Mouse (Mus musculus): ENCODE measurements around the gene Tdp2.
"Not testable (repeated sequence)": the region's sequence is repeated elsewhere in the genome, so short reads cannot be mapped to it uniquely, and the experiment has no call there.

Gene Tdp2

GRCm38 (mm10) chr13:24824647-24825046 lies 6.8 kb upstream of the Tdp2 start:
- in situ Hi-C loops (cut with MseI, MboI) = no loop called here

- in situ Hi-C loops (cut with MseI, MboI) = no loop called here
Measured at GRCm38 (mm10) chr13:24825587-24825986, 5.9 kb upstream of the Tdp2 start.

DNA sequence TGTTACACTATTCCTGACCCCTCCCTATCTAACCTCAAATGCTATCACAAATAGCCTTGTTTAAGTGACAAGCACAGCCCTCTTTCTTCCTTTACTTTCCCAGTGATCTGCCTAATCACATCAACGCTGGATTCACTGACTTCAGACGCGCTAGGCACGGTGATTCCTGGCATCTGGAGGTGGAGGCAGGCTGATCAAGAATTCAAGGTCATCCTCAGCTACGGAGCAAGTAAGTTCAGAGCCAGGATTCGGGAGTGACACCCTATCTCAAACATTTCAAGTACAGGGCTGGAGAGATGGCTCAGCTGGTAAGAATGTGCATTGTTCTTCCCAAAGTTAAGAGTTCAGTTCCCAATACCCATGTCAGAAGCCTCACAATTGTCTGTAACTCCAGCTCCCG lies 5.4 kb upstream of the Tdp2 start:
- in situ Hi-C loops (cut with MseI, MboI) = no loop called here

- in situ Hi-C loops (cut with MseI, MboI) = no loop called here
Measured at GRCm38 (mm10) chr13:24830756-24831352, 625 bp upstream of the Tdp2 start.

DNA sequence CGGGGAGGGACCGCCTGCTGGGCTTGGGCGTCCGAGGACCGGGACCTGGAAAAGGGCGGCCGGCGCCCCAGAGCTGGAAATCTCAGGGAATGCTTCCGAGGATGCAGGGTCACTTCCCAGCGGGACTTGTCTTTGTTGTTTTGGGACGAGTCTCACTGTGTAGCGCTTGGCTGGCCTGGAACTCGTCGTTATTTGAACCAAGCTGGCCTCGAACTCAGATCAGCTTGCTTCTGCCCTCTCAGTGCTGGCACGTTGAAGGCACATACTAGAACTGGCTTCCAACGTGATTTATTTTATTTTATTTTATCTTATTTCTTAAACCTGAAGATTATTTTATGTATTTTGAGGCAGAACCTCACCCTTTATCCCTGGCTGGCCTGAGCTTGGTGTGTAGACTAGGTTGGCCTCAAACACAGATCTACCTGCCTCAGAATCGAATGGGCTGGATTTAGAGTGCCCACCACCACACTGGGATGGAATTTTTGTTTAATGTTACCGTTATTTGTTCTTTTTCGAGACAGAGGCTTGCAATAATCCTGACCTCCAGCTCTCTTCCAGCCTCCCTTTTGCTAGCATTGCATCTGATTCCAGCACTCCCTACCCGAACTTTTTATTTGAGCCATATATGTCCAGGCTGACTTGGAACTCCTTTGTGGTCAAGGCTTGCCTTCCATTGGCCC lies 792 bp downstream of the Tdp2 start:
- in situ Hi-C loops (cut with MseI, MboI) = no loop called here

- in situ Hi-C loops (cut with MseI, MboI) = no loop called here
Measured at GRCm38 (mm10) chr13:24832811-24833155, 1.3 kb downstream of the Tdp2 start.

DNA sequence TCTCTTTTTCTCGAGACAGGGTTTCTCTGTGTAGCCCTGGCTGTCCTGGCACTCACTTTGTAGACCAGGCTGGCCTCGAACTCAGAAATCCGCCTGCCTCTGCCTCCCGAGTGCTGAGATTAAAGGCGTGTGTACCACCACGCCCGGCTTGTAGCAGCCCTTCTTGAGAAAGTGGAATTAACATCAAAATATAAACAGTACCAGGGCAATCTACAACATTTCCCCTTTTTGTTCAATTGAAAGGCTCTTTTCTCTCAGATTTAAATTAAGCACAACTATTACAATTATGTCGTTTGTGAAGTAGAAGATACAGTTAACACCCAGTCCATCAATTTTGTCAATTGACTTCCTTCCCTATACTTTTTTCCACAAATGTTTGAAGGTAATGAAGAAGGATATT lies 6.3 kb downstream of the Tdp2 start:
- in situ Hi-C loops (cut with MseI, MboI) = not testable (repeated sequence)

DNA sequence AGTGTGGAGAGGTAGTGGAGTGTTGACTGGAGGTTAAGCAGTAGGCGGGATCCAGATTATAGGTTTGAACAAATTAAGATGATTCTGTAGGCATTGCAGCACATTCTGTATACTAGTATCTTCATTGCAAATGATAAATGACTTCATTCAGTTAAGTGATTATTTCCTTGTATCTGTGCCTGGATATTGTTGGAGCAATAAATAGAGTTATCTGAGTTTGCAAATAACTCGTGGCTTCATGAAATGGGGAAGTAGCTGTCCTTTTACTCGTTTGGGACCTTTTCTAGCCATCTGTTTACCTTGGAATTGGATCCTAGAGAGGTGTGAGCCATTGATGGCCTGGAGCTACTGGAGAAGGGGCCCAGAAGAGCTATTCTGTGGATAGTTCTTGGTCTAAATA lies 8.4 kb downstream of the Tdp2 start:
- in situ Hi-C loops (cut with MseI, MboI) = no loop called here

DNA sequence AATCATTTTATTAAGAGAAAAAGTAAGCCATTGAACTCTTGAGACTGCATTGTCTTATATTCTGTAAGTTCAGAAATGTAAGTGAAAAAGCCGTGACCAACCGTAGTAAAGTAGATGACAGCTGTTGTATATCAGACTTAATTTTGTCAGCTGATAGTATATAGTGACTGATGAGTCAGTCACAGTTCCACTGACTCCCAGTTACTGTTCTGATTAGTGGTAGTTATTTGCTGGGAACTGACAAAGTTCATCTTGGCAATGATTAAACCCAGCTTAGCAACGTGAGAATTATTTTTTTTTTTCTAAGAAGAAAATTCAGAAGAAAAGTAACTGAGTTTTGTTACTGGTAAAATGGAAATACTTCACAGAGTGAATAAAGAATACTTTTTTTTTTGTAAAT lies 10.2 kb downstream of the Tdp2 start:
- in situ Hi-C loops (cut with MseI, MboI) = no loop called here

GRCm38 (mm10) chr13:24844983-24845955 lies 13.8 kb downstream of the Tdp2 start, which contains the start of gene D130043K22Rik:
Gene D130043K22Rik (plus strand): TSS chr13:24845135.
- in situ Hi-C loops (cut with MseI, MboI) = no loop called here

- in situ Hi-C loops (cut with MseI, MboI) = no loop called here
Measured at GRCm38 (mm10) chr13:24849318-24849717, 17.8 kb downstream of the Tdp2 start.

DNA sequence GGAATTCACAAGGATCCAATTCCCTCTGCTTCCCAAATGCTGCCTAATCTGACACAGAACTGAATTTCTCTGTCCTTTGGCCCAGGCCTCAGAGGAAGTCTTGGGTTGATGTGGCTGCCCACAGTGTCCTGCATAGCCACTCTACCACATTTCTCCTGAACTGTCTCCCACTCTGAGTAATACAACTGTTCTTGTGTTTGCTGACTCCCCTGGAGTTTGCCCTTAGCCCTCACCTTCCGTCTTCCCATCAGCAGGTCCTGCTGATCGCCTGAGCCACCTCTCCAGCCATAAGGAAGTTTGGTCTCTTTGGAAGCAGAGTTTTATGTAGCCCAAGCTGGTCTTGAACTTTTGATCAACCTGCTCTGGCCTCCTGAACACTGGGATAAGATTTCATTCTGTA lies 20.5 kb downstream of the Tdp2 start:
- in situ Hi-C loops (cut with MseI, MboI) = no loop called here

- in situ Hi-C loops (cut with MseI, MboI) = no loop called here
Measured at GRCm38 (mm10) chr13:24852570-24852969, 21.1 kb downstream of the Tdp2 start.

- in situ Hi-C loops (cut with MseI, MboI) = no loop called here
Measured at GRCm38 (mm10) chr13:24859115-24859514, 27.6 kb downstream of the Tdp2 start.

DNA sequence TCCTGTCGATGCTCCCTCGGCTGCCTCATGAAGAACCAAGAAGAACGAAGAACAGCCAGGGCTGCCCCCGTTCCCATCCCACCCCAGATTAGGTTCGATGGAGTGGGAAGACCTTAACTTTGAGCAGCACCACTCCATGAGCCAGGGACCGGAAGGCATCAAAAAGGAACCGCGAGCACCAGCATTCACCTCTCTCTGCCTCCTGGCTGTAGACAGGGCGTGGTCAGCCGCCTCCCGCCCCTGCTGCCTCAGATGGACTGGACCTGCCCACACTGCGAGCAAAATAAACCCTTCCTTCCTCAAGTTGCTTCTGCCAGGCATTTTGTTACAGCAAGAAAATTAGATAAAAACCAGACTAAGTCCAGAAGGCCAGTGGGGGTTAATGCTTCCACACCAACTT lies 29.6 kb downstream of the Tdp2 start:
- in situ Hi-C loops (cut with MseI, MboI) = no loop called here

DNA sequence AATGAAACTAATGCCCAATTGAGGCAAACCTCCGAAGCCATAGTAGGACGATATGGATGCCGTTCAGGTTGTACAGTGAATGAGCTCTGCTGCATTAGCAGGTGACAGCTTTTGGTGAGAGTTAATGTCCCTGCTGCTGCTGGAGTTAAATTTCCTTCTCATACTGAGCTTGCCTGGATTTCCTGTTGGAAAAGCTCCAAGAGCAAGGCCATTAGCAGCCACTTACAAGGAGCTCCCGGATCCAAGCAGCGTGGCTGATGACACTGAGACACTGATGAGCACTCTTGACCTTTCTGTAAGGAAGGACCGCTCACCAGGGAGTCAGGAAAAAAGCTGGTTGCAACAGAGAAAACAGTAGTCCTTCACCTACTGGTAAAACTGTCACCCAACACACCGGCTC lies 30.5 kb downstream of the Tdp2 start:
- in situ Hi-C loops (cut with MseI, MboI) = no loop called here

DNA sequence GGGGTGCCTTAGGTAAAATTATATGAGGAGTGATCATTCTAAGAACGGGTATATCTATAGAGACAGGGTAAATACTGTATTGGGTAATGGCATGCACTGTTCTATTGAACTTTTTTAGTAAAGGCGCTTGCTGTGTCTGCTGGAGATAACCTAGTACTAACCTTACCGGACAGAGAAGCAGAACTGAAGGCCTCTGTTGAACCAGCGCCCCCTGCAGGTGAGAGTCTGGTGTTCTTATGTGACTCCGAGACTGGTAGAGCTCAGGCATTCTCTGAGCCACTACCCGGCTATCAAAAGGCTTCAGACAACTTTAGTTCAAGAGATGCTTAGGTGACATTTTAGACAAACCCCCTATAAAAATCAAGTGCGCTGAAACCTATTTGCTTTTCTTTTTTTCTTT lies 31.0 kb downstream of the Tdp2 start:
- in situ Hi-C loops (cut with MseI, MboI) = no loop called here

DNA sequence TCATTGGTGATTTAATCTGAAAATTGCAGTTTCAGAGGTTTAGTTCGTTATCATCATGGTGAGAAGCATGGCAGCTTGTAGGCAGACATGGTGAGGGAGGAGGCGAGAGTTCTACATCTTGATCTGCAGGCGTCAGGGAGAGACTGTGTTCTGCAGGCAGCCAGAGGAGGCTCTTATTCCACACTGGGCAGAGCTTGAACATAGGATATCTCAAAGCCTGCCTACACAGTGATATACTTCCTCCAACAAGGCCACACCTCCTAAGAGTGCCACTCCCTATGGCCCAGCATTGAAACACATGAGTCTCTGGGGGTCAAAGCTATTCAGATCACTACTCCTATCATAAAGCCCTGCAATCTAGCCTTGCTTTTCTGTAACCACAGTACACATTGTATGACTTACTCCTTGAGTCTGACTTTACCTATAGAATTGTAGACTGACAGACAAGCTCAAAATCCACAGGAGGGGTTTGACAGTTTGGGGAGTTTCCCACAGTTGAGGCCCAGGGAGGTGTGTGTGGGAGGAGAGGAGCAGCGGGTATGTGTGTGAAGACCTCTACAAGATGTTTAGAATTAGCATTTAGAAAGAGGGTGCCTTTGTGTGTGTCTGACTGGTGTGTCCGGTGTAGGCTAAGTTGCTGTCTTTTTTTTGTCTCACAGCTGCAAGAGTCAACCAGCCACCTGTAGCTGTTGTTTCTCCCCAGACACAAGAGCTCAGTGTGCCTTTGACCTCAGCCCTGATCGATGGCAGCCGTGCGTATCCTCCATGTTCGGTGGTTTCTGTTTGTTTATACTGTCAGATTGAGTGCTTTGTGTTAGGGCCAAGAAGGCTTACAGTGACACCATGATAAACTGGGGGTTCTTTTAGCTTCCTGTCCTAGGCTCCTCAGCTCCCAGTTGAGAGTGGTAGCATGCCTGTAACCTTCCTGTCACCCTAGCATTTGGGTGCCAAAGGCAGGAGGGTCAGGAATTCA lies 35.2 kb downstream of the Tdp2 start:
- in situ Hi-C loops (cut with MseI, MboI) = no loop called here

DNA sequence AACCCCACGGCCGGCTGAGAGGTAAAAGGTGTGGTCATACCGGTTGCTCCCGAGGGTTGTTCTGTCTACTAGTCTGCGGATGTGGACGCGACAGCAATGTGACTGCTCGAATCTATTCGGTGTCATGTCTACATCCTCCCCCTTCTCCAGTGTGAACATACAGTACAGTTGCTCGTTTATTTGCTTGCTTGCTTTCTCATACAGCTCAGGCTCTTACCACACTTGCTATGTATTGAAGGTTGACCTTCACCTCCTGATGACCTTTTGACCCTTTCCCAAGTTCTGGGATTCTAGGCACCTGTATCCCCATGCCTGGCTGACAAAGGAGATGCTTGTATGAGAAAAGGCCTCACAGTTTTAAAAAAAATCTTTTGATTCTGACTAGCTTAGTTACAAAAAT lies 36.3 kb downstream of the Tdp2 start:
- in situ Hi-C loops (cut with MseI, MboI) = no loop called here

DNA sequence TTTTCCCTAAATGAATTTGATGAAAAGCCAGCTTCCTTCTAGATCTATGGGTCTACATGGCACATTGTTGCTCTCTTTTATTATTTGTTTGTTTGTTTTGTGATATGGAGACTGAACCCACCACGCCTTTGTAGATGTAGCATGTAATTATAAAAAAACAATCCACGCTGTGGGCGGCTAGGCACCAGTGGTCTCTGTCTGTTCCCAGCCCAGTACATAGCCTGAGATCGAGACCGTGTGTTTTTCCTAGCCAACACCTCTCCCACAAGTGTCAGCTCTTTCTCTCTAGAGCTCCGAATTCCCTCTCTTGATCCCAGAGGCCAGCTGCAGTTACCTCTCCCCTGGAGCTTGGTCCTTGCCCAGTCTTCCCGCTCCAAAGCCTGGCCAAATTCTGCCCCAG lies 36.8 kb downstream of the Tdp2 start:
- in situ Hi-C loops (cut with MseI, MboI) = no loop called here

DNA sequence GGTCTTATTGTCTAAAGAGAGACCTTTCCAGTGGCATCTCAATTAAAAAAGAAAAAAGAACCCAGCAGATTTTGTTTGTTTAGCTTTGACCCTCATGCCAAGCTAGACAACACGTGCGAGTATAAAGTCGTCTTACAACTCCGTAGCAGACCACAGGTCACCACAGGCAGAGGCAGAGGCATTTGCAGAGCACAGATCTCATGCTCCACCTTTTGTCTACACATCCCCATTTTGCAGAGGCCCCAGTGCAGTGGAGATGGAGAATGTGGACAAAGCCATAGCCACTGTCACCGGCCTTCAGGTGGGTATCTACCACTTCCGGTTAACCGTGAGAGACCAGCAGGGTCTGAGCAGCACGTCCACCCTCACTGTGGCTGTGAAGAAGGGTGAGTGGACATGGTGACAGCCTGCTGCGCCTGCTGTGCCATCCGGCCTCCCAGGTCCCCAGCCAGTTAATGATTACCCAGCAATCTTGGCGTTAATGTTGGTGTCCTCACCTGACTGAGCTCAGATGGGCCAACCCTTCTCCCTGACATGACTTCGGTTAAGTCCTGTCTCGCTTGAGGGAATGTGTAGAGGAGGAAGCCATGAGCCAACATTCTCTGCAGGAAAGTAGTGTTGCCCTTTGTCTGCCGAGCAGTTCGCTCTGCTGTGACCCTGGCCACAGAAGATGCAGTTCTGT lies 48.0 kb downstream of the Tdp2 start:
- in situ Hi-C loops (cut with MseI, MboI) = no loop called here
